Mouse (Mus musculus) spleen, adult 2 months (tissue): ENCODE data around the gene Iqgap2. TPM values are rescaled to one million over a fixed set of nuclear protein-coding genes. Genes with fewer than 3 reads are reported as not detected.

ENCODE experiments used
- DNase-seq, 2 experiments: peaks; one replicate each; pipeline versions ENCODE4 v3.0.0 to v3.0.0-alpha.2; 2012 to 2021; ENCODE audit warnings: low spot score in 2 of 2, low read depth in 1 of 2
- H3K27ac ChIP-seq: fragments of 200-500 bp; 2 replicates; pipeline ENCODE4 v1.5.1; 2012; ENCODE audit warnings: low read length, inconsistent platforms; ENCODE audit not compliant: insufficient read depth
- H3K27me3 ChIP-seq: fragments of 200-500 bp; 2 replicates; pipeline ENCODE4 v1.6.1; 2012; ENCODE audit warnings: mild to moderate bottlenecking, moderate library complexity, low read length, inconsistent platforms; ENCODE audit not compliant: control insufficient read depth, insufficient read depth
- H3K36me3 ChIP-seq: fragments of 200-500 bp; 2 replicates; pipeline ENCODE4 v1.6.1; 2012; ENCODE audit warnings: mild to moderate bottlenecking, low read length, inconsistent platforms; ENCODE audit not compliant: control insufficient read depth, insufficient read depth
- H3K4me1 ChIP-seq: fragments of 200-500 bp; 2 replicates; pipeline ENCODE4 v1.6.1; 2011; ENCODE audit warnings: inconsistent platforms; ENCODE audit not compliant: control insufficient read depth, insufficient read depth, insufficient read length
- H3K4me3 ChIP-seq: fragments of 200-500 bp; 2 replicates; pipeline ENCODE4 v1.5.1; 2011; ENCODE audit warnings: mild to moderate bottlenecking, inconsistent platforms; ENCODE audit not compliant: insufficient read depth, insufficient read length; ENCODE audit errors: extremely low read depth
- CTCF ChIP-seq: fragments of 200-500 bp; IDR thresholded peaks from 2 replicates; pipeline ENCODE4 v1.5.1; 2011; ENCODE audit warnings: mild to moderate bottlenecking, inconsistent platforms; ENCODE audit not compliant: insufficient read depth, insufficient read length, insufficient replicate concordance; ENCODE audit errors: extremely low read depth
- POLR2A ChIP-seq: fragments of 200-500 bp; IDR thresholded peaks from 2 replicates; pipeline ENCODE4 v1.6.1; 2011; ENCODE audit warnings: low read depth, low read length, inconsistent platforms
- WGBS: fragments of 180-500 bp; shearing (Covaris S2); methylation state at CpG from one replicate; pipeline ENCODE4 v1.1.7; 2018; 5-methylcytosine and 5-hydroxymethylcytosine counted together
- polyA plus RNA-seq: library from polyadenylated mRNA; depleted of rRNA; stranded (reverse); fragments of >200 nt; gene quantifications from 2 replicates; pipeline ENCODE4 v1.2.3, GENCODE M21; 2012

Iqgap2 gene
- polyA plus RNA-seq, 1 experiment: 2.1 TPM

GRCm38 (mm10) chr13:95657171-95657570 lies 234.6 kb downstream of the Iqgap2 start:
- H3K36me3 ChIP-seq: peaks cover 2% of the 10 kb centered on the region
- no peaks in the 10 kb centered on the region for H3K27me3 ChIP-seq
- no peaks in the 10 kb centered on the region for H3K4me1 ChIP-seq
- 77% methylated on average over 9 of the region's 9 CpGs for WGBS
- H3K4me3 ChIP-seq: no peak overlapping the region
- DNase-seq: no peak
- no peak overlapping the region for H3K27ac ChIP-seq
- no peak for TF ChIP-seq CTCF

- peaks cover 2% of the 10 kb centered on the region for H3K36me3 ChIP-seq
- TF ChIP-seq CTCF: no peak
- no peaks in the 10 kb centered on the region for H3K27me3 ChIP-seq
- WGBS: 76% methylated on average over 9 of the region's 9 CpGs
- DNase-seq: no peak
- H3K4me1 ChIP-seq: no peaks in the 10 kb centered on the region
- H3K4me3 ChIP-seq: no peak overlapping the region
- H3K27ac ChIP-seq: no peak overlapping the region
Measured at GRCm38 (mm10) chr13:95655284-95655683, 236.4 kb downstream of the Iqgap2 start.

GRCm38 (mm10) chr13:95653696-95654095 lies 238.0 kb downstream of the Iqgap2 start:
- no peak overlapping the region for H3K27ac ChIP-seq
- no peak for TF ChIP-seq CTCF
- no peak for TF ChIP-seq POLR2A
- no peaks in the 10 kb centered on the region for H3K4me1 ChIP-seq
- H3K36me3 ChIP-seq: no peaks in the 10 kb centered on the region; the same call in 1 of the 2 replicates
- no peak for DNase-seq
- no peaks in the 10 kb centered on the region for H3K27me3 ChIP-seq
- no peak overlapping the region for H3K4me3 ChIP-seq
- WGBS: 81% methylated on average over 4 of the region's 4 CpGs

GRCm38 (mm10) chr13:95651870-95652668 lies 239.7 kb downstream of the Iqgap2 start:
- Histone ChIP-seq H3K27me3 (no peaks in the 10 kb centered on the region), H3K4me1 (no peaks in the 10 kb centered on the region), H3K4me3 (no peak overlapping the region), H3K36me3 (no peaks in the 10 kb centered on the region), H3K27ac (no peak overlapping the region)
- TF ChIP-seq POLR2A (no peak), CTCF (no peak)
- no peak for DNase-seq
- 74% methylated on average over 7 of the region's 7 CpGs for WGBS

- Histone ChIP-seq H3K4me3 (no peak overlapping the region), H3K27me3 (no peaks in the 10 kb centered on the region), H3K27ac (no peak overlapping the region), H3K4me1 (no peaks in the 10 kb centered on the region), H3K36me3 (no peaks in the 10 kb centered on the region)
- WGBS: 95% methylated on average over 3 of the region's 3 CpGs
- no peak for DNase-seq
- TF ChIP-seq POLR2A (no peak), CTCF (no peak)
Measured at GRCm38 (mm10) chr13:95649941-95650340, 241.8 kb downstream of the Iqgap2 start.

- no peaks in the 10 kb centered on the region for H3K4me1 ChIP-seq
- TF ChIP-seq CTCF (no peak), POLR2A (no peak)
Measured at GRCm38 (mm10) chr13:95647248-95647647, 244.5 kb downstream of the Iqgap2 start.

GRCm38 (mm10) chr13:95646687-95647111 lies 245.0 kb downstream of the Iqgap2 start:
- Histone ChIP-seq H3K27me3 (no peaks in the 10 kb centered on the region), H3K36me3 (no peaks in the 10 kb centered on the region), H3K4me3 (no peak overlapping the region), H3K27ac (no peak overlapping the region), H3K4me1 (no peaks in the 10 kb centered on the region)
- TF ChIP-seq CTCF (no peak), POLR2A (no peak)
- no peak for DNase-seq
- 89% methylated on average over 9 of the region's 9 CpGs for WGBS

More at GRCm38 (mm10) chr13:95647248-95647647, 244.5 kb downstream of the Iqgap2 start:
- Histone ChIP-seq H3K36me3 (no peaks in the 10 kb centered on the region), H3K27me3 (no peaks in the 10 kb centered on the region), H3K27ac (no peak overlapping the region), H3K4me3 (no peak overlapping the region)
- DNase-seq: no peak
- WGBS: 82% methylated on average over 4 of the region's 4 CpGs
